Mouse (Mus musculus): ENCODE measurements at regions not wholly inside any gene's neighbourhood (a gene's known extent, or its start where the extent isn't known, plus 50 kb on each side); places are given as distances from the start of the nearest gene placed in this dataset.

GRCm38 (mm10) chr2:159557567-159557966, 763.0 kb downstream of the Dhx35 start:
- no peak overlapping the region for H3K4me3 ChIP-seq (ENCODE audit: insufficient read depth, poor library complexity, severe bottlenecking)
- H3K27me3 ChIP-seq (ENCODE audit: control insufficient read depth, insufficient read depth, insufficient read length), result no peaks in the 10 kb centered on the region
- no peaks in the 10 kb centered on the region for H3K79me3 ChIP-seq (ENCODE audit: low read depth)
- no peaks in the 10 kb centered on the region for H3K79me2 ChIP-seq (ENCODE audit: control insufficient read depth, insufficient read depth)
- H3ac ChIP-seq (ENCODE audit: control insufficient read depth, insufficient read length, low read depth), result no peak overlapping the region
- H3K36me3 ChIP-seq (ENCODE audit: control insufficient read depth, insufficient read depth), result no peaks in the 10 kb centered on the region
- TF ChIP-seq USF1 (IDR thresholded peaks at IDR 0.05; ENCODE audit: low read depth) (no peak), MYOG (IDR thresholded peaks at IDR 0.05; ENCODE audit: control insufficient read depth, extremely low read depth, insufficient read length) (no peak), MYOD1 (IDR thresholded peaks at IDR 0.05; ENCODE audit: control insufficient read depth, insufficient read length, low read depth) (no peak), CTCF (IDR thresholded peaks at IDR 0.05; ENCODE audit: control insufficient read depth, insufficient read depth, insufficient read length) (no peak), MAX (IDR thresholded peaks at IDR 0.05) (no peak), FOSL1 (IDR thresholded peaks at IDR 0.05; ENCODE audit: insufficient read depth, low read length, poor library complexity, severe bottlenecking) (no peak), CEBPB (IDR thresholded peaks at IDR 0.05; ENCODE audit: low read depth) (no peak)

- TF ChIP-seq MAX (IDR thresholded peaks at IDR 0.05), result no peak
- no peak for TF ChIP-seq CEBPB (IDR thresholded peaks at IDR 0.05; ENCODE audit: low read depth)
- no peak for TF ChIP-seq FOSL1 (IDR thresholded peaks at IDR 0.05; ENCODE audit: insufficient read depth, low read length, poor library complexity, severe bottlenecking)
- no peak for TF ChIP-seq USF1 (IDR thresholded peaks at IDR 0.05; ENCODE audit: low read depth)
- no peak for TF ChIP-seq CTCF (IDR thresholded peaks at IDR 0.05; ENCODE audit: control insufficient read depth, insufficient read depth, insufficient read length)
- TF ChIP-seq MYOD1 (IDR thresholded peaks at IDR 0.05; ENCODE audit: control insufficient read depth, insufficient read length, low read depth), result no peak
- TF ChIP-seq MYOG (IDR thresholded peaks at IDR 0.05; ENCODE audit: control insufficient read depth, extremely low read depth, insufficient read length), result no peak
- no peaks in the 10 kb centered on the region for H3K79me3 ChIP-seq (ENCODE audit: low read depth)
- no peaks in the 10 kb centered on the region for H3K27me3 ChIP-seq (ENCODE audit: control insufficient read depth, insufficient read depth, insufficient read length)
- no peaks in the 10 kb centered on the region for H3K79me2 ChIP-seq (ENCODE audit: control insufficient read depth, insufficient read depth)
- H3K4me3 ChIP-seq (ENCODE audit: insufficient read depth, poor library complexity, severe bottlenecking), result no peak overlapping the region
- H3K36me3 ChIP-seq (ENCODE audit: control insufficient read depth, insufficient read depth), result no peaks in the 10 kb centered on the region
- H3ac ChIP-seq (ENCODE audit: control insufficient read depth, insufficient read length, low read depth), result no peak overlapping the region
Measured at GRCm38 (mm10) chr2:159565255-159565654, 768.7 kb downstream of the Gm826 start.

GRCm38 (mm10) chr2:159565921-159566320, 768.0 kb downstream of the Gm826 start:
- Histone ChIP-seq H3K36me3 (ENCODE audit: control insufficient read depth, insufficient read depth) (no peaks in the 10 kb centered on the region), H3K79me3 (ENCODE audit: low read depth) (no peaks in the 10 kb centered on the region), H3ac (ENCODE audit: control insufficient read depth, insufficient read length, low read depth) (no peak overlapping the region), H3K4me3 (ENCODE audit: insufficient read depth, poor library complexity, severe bottlenecking) (no peak overlapping the region), H3K79me2 (ENCODE audit: control insufficient read depth, insufficient read depth) (no peaks in the 10 kb centered on the region), H3K27me3 (ENCODE audit: control insufficient read depth, insufficient read depth, insufficient read length) (no peaks in the 10 kb centered on the region)
- TF ChIP-seq MYOG (IDR thresholded peaks at IDR 0.05; ENCODE audit: control insufficient read depth, extremely low read depth, insufficient read length) (no peak), USF1 (IDR thresholded peaks at IDR 0.05; ENCODE audit: low read depth) (no peak), FOSL1 (IDR thresholded peaks at IDR 0.05; ENCODE audit: insufficient read depth, low read length, poor library complexity, severe bottlenecking) (no peak), CTCF (IDR thresholded peaks at IDR 0.05; ENCODE audit: control insufficient read depth, insufficient read depth, insufficient read length) (no peak), MYOD1 (IDR thresholded peaks at IDR 0.05; ENCODE audit: control insufficient read depth, insufficient read length, low read depth) (no peak), CEBPB (IDR thresholded peaks at IDR 0.05; ENCODE audit: low read depth) (no peak), MAX (IDR thresholded peaks at IDR 0.05) (no peak)

GRCm38 (mm10) chr2:159566461-159566860, 767.5 kb downstream of the Gm826 start:
- Histone ChIP-seq H3K79me3 (ENCODE audit: low read depth) (no peaks in the 10 kb centered on the region), H3K4me3 (ENCODE audit: insufficient read depth, poor library complexity, severe bottlenecking) (no peak overlapping the region), H3K36me3 (ENCODE audit: control insufficient read depth, insufficient read depth) (no peaks in the 10 kb centered on the region), H3K79me2 (ENCODE audit: control insufficient read depth, insufficient read depth) (no peaks in the 10 kb centered on the region), H3ac (ENCODE audit: control insufficient read depth, insufficient read length, low read depth) (no peak overlapping the region), H3K27me3 (ENCODE audit: control insufficient read depth, insufficient read depth, insufficient read length) (no peaks in the 10 kb centered on the region)
- no peak for TF ChIP-seq FOSL1 (IDR thresholded peaks at IDR 0.05; ENCODE audit: insufficient read depth, low read length, poor library complexity, severe bottlenecking)
- TF ChIP-seq CTCF (IDR thresholded peaks at IDR 0.05; ENCODE audit: control insufficient read depth, insufficient read depth, insufficient read length), result no peak
- TF ChIP-seq MYOD1 (IDR thresholded peaks at IDR 0.05; ENCODE audit: control insufficient read depth, insufficient read length, low read depth), result no peak
- no peak for TF ChIP-seq MYOG (IDR thresholded peaks at IDR 0.05; ENCODE audit: control insufficient read depth, extremely low read depth, insufficient read length)
- no peak for TF ChIP-seq USF1 (IDR thresholded peaks at IDR 0.05; ENCODE audit: low read depth)
- TF ChIP-seq CEBPB (IDR thresholded peaks at IDR 0.05; ENCODE audit: low read depth), result no peak
- no peak for TF ChIP-seq MAX (IDR thresholded peaks at IDR 0.05)

GRCm38 (mm10) chr2:159568391-159568790, 765.6 kb downstream of the Gm826 start:
- Histone ChIP-seq H3ac (ENCODE audit: control insufficient read depth, insufficient read length, low read depth) (no peak overlapping the region), H3K79me2 (ENCODE audit: control insufficient read depth, insufficient read depth) (no peaks in the 10 kb centered on the region), H3K79me3 (ENCODE audit: low read depth) (no peaks in the 10 kb centered on the region), H3K4me3 (ENCODE audit: insufficient read depth, poor library complexity, severe bottlenecking) (no peak overlapping the region), H3K36me3 (ENCODE audit: control insufficient read depth, insufficient read depth) (no peaks in the 10 kb centered on the region), H3K27me3 (ENCODE audit: control insufficient read depth, insufficient read depth, insufficient read length) (no peaks in the 10 kb centered on the region)
- TF ChIP-seq MAX (IDR thresholded peaks at IDR 0.05) (no peak), CTCF (IDR thresholded peaks at IDR 0.05; ENCODE audit: control insufficient read depth, insufficient read depth, insufficient read length) (no peak), CEBPB (IDR thresholded peaks at IDR 0.05; ENCODE audit: low read depth) (no peak), MYOG (IDR thresholded peaks at IDR 0.05; ENCODE audit: control insufficient read depth, extremely low read depth, insufficient read length) (no peak), MYOD1 (IDR thresholded peaks at IDR 0.05; ENCODE audit: control insufficient read depth, insufficient read length, low read depth) (no peak), USF1 (IDR thresholded peaks at IDR 0.05; ENCODE audit: low read depth) (no peak), FOSL1 (IDR thresholded peaks at IDR 0.05; ENCODE audit: insufficient read depth, low read length, poor library complexity, severe bottlenecking) (no peak)

GRCm38 (mm10) chr2:159571862-159572261, 762.1 kb downstream of the Gm826 start:
- Histone ChIP-seq H3K4me3 (ENCODE audit: insufficient read depth, poor library complexity, severe bottlenecking) (no peak overlapping the region), H3K79me3 (ENCODE audit: low read depth) (no peaks in the 10 kb centered on the region), H3K36me3 (ENCODE audit: control insufficient read depth, insufficient read depth) (no peaks in the 10 kb centered on the region), H3K27me3 (ENCODE audit: control insufficient read depth, insufficient read depth, insufficient read length) (no peaks in the 10 kb centered on the region), H3K79me2 (ENCODE audit: control insufficient read depth, insufficient read depth) (no peaks in the 10 kb centered on the region), H3ac (ENCODE audit: control insufficient read depth, insufficient read length, low read depth) (no peak overlapping the region)
- no peak for TF ChIP-seq USF1 (IDR thresholded peaks at IDR 0.05; ENCODE audit: low read depth)
- TF ChIP-seq CEBPB (IDR thresholded peaks at IDR 0.05; ENCODE audit: low read depth), result no peak
- TF ChIP-seq MAX (IDR thresholded peaks at IDR 0.05), result no peak
- TF ChIP-seq CTCF (IDR thresholded peaks at IDR 0.05; ENCODE audit: control insufficient read depth, insufficient read depth, insufficient read length), result no peak
- no peak for TF ChIP-seq MYOD1 (IDR thresholded peaks at IDR 0.05; ENCODE audit: control insufficient read depth, insufficient read length, low read depth)
- no peak for TF ChIP-seq FOSL1 (IDR thresholded peaks at IDR 0.05; ENCODE audit: insufficient read depth, low read length, poor library complexity, severe bottlenecking)
- no peak for TF ChIP-seq MYOG (IDR thresholded peaks at IDR 0.05; ENCODE audit: control insufficient read depth, extremely low read depth, insufficient read length)
